Mouse (Mus musculus): Measurements from ENCODE around the gene Irf2bp2. TPM values are rescaled to one million over a fixed set of nuclear protein-coding genes. Genes with fewer than 3 reads are reported as not detected.
"Not testable (repeated sequence)": the region's sequence is repeated elsewhere in the genome, so short reads cannot be mapped to it uniquely, and the experiment has no call there.

The Irf2bp2 gene
- total RNA-seq, 2 experiments from 2014 or later, result 63.9 to 71.4 TPM

GRCm38 (mm10) chr8:126603241-126603947, 9.6 kb upstream of the Irf2bp2 start:
- intact Hi-C loops (cut with DNase I), result no loop called here
- no peak for DNase-seq (ENCODE audit: low spot score)

GRCm38 (mm10) chr8:126602641-126603040, 8.9 kb upstream of the Irf2bp2 start:
- DNase-seq (ENCODE audit: low spot score), result no peak

GRCm38 (mm10) chr8:126601325-126601724, 7.5 kb upstream of the Irf2bp2 start:
- DNase-seq (ENCODE audit: low spot score), result no peak
- intact Hi-C loops (cut with DNase I), result no loop called here

More at GRCm38 (mm10) chr8:126602641-126603040, 8.9 kb upstream of the Irf2bp2 start:
- intact Hi-C loops (cut with DNase I), result no loop called here

- DNase-seq (ENCODE audit: low spot score), result no peak
- intact Hi-C loops (cut with DNase I), result no loop called here
Measured at GRCm38 (mm10) chr8:126600816-126601243, 7.0 kb upstream of the Irf2bp2 start.

- DNase-seq (ENCODE audit: low spot score); intact Hi-C loops (cut with DNase I): not testable (repeated sequence)
Measured at GRCm38 (mm10) chr8:126600388-126600787, 6.6 kb upstream of the Irf2bp2 start.

GRCm38 (mm10) chr8:126599297-126599696, 5.5 kb upstream of the Irf2bp2 start:
- intact Hi-C loops (cut with DNase I), result loop anchor here (5.0 kb wide), 1 partner anchor 208 kb away; no protein-coding TSS in a partner anchor
- no peak for DNase-seq (ENCODE audit: low spot score)

GRCm38 (mm10) chr8:126598218-126598617, 4.4 kb upstream of the Irf2bp2 start:
- intact Hi-C loops (cut with DNase I), result loop anchor here (5.0 kb wide), 1 partner anchor 209 kb away; no protein-coding TSS in a partner anchor

GRCm38 (mm10) chr8:126596721-126597120, 2.9 kb upstream of the Irf2bp2 start:
- intact Hi-C loops (cut with DNase I), result loop anchor here (1.0 to 5.0 kb wide), 3 partner anchors 18 to 211 kb away; no protein-coding TSS in a partner anchor
- no peak for DNase-seq (ENCODE audit: low spot score)

More at GRCm38 (mm10) chr8:126598218-126598617, 4.4 kb upstream of the Irf2bp2 start:
- DNase-seq (ENCODE audit: low spot score), result no peak

GRCm38 (mm10) chr8:126596097-126596634, 2.4 kb upstream of the Irf2bp2 start:
- intact Hi-C loops (cut with DNase I), result loop anchor here (1.0 to 5.0 kb wide), 3 partner anchors 19 to 211 kb away; no protein-coding TSS in a partner anchor
- DNase-seq (ENCODE audit: low spot score), result peak; percentile 83

- intact Hi-C loops (cut with DNase I), result loop anchor here (1.0 to 5.0 kb wide), 5 partner anchors 19 to 243 kb away; no protein-coding TSS in a partner anchor
- DNase-seq (ENCODE audit: low spot score), result peak; percentile 76
Measured at GRCm38 (mm10) chr8:126595204-126596061, 1.6 kb upstream of the Irf2bp2 start.

- DNase-seq (ENCODE audit: low spot score), result peak; percentile 100
- intact Hi-C loops (cut with DNase I), result loop anchor here (1.0 to 5.0 kb wide), 3 partner anchors 142 to 244 kb away; no protein-coding TSS in a partner anchor
Measured at GRCm38 (mm10) chr8:126594481-126595000, 755 bp upstream of the Irf2bp2 start.

GRCm38 (mm10) chr8:126592771-126593571, 815 bp downstream of the Irf2bp2 start:
- intact Hi-C loops (cut with DNase I), result loop anchor here (5.0 kb wide), 1 partner anchor 194 kb away; no protein-coding TSS in a partner anchor
- no peak for DNase-seq (ENCODE audit: low spot score)

- intact Hi-C loops (cut with DNase I), result loop anchor here (5.0 kb wide), 1 partner anchor 195 kb away; no protein-coding TSS in a partner anchor
- no peak for DNase-seq (ENCODE audit: low spot score)
Measured at GRCm38 (mm10) chr8:126592381-126592770, 1.4 kb downstream of the Irf2bp2 start.

- intact Hi-C loops (cut with DNase I), result loop anchor here (5.0 kb wide), 1 partner anchor 195 kb away; no protein-coding TSS in a partner anchor
- DNase-seq (ENCODE audit: low spot score), result peak; percentile 56
Measured at GRCm38 (mm10) chr8:126591821-126592268, 1.9 kb downstream of the Irf2bp2 start.

GRCm38 (mm10) chr8:126591141-126591820, 2.5 kb downstream of the Irf2bp2 start:
- DNase-seq (ENCODE audit: low spot score), result no peak
- intact Hi-C loops (cut with DNase I), result loop anchor here (5.0 kb wide), 1 partner anchor 196 kb away; no protein-coding TSS in a partner anchor

GRCm38 (mm10) chr8:126590599-126590998, 3.2 kb downstream of the Irf2bp2 start:
- DNase-seq (ENCODE audit: low spot score), result no peak
- intact Hi-C loops (cut with DNase I), result loop anchor here (5.0 kb wide), 1 partner anchor 197 kb away; no protein-coding TSS in a partner anchor

GRCm38 (mm10) chr8:126590024-126590529, 3.7 kb downstream of the Irf2bp2 start:
- intact Hi-C loops (cut with DNase I), result loop anchor here (5.0 kb wide), 1 partner anchor 197 kb away; no protein-coding TSS in a partner anchor
- no peak for DNase-seq (ENCODE audit: low spot score)
